Mouse (Mus musculus): ENCODE results near the gene Fbn1.

- TF ChIP-seq CTCF (IDR thresholded peaks at IDR 0.05; ENCODE audit: borderline replicate concordance, extremely low read depth, insufficient read depth, insufficient read length) (no peak), POLR2A (IDR thresholded peaks at IDR 0.05; ENCODE audit: borderline replicate concordance, extremely low read depth, insufficient read depth, insufficient read length, poor library complexity, severe bottlenecking) (no peak)
Observed at GRCm38 (mm10) chr2:125275617-125276016, 232.2 kb downstream of the Fbn1 start.

Data from brain, embryonic 14.5 days (tissue).